Mouse (Mus musculus) right cerebral cortex, postnatal 36 days (tissue): ENCODE results near the gene Zfand2a.

Source experiments
- DNase-seq, 2 experiments: peaks; one replicate each; pipeline ENCODE4 v3.0.0; 2022; ENCODE audit warnings: low spot score in 2 of 2, mixed read lengths in 1 of 2

Gene Zfand2a

GRCm38 (mm10) chr5:139432747-139433508 is 51.4 kb downstream of the Zfand2a start:
- no peak for DNase-seq

GRCm38 (mm10) chr5:139432333-139432732 is 52.0 kb downstream of the Zfand2a start:
- no peak for DNase-seq

GRCm38 (mm10) chr5:139429818-139430341 is 54.5 kb downstream of the Zfand2a start:
- no peak for DNase-seq

GRCm38 (mm10) chr5:139427989-139428388 is 56.4 kb downstream of the Zfand2a start:
- DNase-seq = no peak

- no peak for DNase-seq
Observed at GRCm38 (mm10) chr5:139427001-139427400, 57.3 kb downstream of the Zfand2a start.

GRCm38 (mm10) chr5:139425198-139425597 is 59.2 kb downstream of the Zfand2a start:
- no peak for DNase-seq

GRCm38 (mm10) chr5:139423026-139423865 is 61.1 kb downstream of the Zfand2a start, which contains the start of gene Gper1:
Gene Gper1 (plus strand): TSS chr5:139423151.
- no peak for DNase-seq
